Mouse (Mus musculus) fat pad, adult 2 months (tissue): ENCODE measurements around the gene Prrc2a.

Experiments used
- DNase-seq: peaks from one replicate; pipeline ENCODE4 v3.0.0-alpha.2; 2011; ENCODE audit warnings: low read depth, low spot score; ENCODE audit errors: extremely low read depth

Gene Prrc2a

DNA sequence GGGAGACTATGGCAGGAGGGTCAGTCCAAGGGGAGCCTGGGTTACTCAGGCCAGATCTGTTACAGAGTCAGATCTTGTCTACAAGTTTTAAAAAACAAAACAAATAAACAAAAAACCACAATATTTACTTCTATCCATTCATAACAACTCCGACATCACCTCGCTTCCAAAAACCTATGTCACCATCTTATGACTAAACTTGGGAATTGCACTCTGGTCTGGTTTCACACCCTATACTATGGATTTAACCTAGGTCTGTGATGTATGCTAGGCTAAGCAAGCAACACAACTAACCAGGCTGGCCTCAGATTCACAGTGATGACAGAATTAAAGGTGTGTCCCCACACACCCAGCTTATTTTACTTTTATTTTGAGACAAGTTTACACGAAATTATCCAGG lies 58.2 kb downstream of the Prrc2a start:
- DNase-seq, result no peak

GRCm38 (mm10) chr17:35105740-35106389 lies 58.8 kb downstream of the Prrc2a start:
- DNase-seq, result no peak

DNA sequence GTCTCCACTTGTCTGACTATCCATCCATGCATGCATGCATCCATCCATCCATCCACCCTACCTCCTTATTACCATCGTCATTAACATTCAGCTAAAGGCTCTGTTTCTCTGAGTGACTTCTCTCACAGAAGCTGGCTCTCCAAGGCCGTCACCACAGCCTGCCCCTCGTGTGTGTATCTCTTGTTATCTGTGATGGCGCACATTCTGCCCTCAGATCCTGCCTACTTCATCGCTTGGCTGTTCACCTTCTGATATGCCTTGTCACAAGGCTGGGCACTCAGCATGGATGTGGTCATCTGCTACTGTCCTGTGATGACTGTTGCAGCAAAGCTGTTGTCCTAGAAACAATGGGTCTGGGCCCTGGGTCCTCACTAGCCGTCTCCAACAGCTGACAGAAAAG lies 59.9 kb downstream of the Prrc2a start:
- no peak for DNase-seq

DNA sequence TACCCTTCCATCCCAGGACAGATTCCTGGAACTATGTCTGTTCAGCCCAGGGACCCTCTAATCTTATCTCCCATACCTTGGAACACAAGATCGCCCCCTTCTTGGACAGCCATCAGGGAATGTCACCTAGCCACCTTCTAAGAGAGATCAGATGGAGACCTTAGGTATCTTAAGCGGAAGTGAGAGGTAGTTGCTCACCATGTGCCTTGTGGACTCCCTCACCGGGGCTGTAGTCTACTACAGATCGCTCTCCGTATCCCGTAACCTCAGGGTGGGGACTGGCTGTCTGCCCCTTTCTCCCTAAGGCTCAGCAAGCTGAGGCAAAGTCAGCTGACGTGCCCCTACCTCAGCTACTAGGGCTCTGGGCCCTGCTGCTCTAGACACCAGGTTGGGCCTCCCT lies 60.6 kb downstream of the Prrc2a start:
- DNase-seq, result no peak

GRCm38 (mm10) chr17:35103221-35103690 lies 61.4 kb downstream of the Prrc2a start:
- no peak for DNase-seq

- DNase-seq, result no peak
Measured at GRCm38 (mm10) chr17:35102299-35102698, 62.4 kb downstream of the Prrc2a start.

GRCm38 (mm10) chr17:35101161-35101560 lies 63.5 kb downstream of the Prrc2a start:
- DNase-seq, result no peak

DNA sequence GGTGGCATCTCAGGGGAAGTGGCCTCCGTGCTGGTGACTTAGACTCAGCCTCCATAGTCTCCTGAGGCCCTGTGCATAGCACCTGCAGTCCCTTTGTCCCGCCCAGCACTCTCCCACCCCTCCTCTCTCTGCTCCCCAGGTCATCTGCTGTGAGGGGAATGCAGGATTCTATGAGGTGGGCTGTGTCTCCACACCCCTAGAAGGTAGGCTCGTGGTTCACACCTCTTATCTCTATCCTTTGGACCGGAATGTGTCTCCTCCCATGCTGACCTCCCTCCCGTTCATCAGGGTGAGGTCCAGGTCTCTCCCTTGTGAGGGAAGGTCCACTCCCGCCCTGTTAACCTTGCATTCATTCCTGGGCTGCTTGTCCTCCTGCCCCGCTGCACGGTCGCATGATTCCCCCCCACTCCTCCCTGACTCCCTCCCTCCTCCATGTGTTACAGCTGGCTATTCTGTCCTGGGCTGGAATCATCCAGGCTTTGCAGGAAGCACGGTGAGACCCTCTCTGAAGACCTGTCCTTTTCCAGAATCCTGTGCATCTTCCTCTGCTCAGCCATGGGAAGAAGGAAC lies 64.4 kb downstream of the Prrc2a start:
- DNase-seq, result no peak
